Mouse (Mus musculus) cerebellum, adult 9-11 months (tissue): ENCODE data around the gene Taf5l.
"Not testable (repeated sequence)": the region's sequence is repeated elsewhere in the genome, so short reads cannot be mapped to it uniquely, and the experiment has no call there.

Source experiments
- DNase-seq: peaks from one replicate; pipeline ENCODE4 v3.0.0; 2022

Taf5l gene

DNA sequence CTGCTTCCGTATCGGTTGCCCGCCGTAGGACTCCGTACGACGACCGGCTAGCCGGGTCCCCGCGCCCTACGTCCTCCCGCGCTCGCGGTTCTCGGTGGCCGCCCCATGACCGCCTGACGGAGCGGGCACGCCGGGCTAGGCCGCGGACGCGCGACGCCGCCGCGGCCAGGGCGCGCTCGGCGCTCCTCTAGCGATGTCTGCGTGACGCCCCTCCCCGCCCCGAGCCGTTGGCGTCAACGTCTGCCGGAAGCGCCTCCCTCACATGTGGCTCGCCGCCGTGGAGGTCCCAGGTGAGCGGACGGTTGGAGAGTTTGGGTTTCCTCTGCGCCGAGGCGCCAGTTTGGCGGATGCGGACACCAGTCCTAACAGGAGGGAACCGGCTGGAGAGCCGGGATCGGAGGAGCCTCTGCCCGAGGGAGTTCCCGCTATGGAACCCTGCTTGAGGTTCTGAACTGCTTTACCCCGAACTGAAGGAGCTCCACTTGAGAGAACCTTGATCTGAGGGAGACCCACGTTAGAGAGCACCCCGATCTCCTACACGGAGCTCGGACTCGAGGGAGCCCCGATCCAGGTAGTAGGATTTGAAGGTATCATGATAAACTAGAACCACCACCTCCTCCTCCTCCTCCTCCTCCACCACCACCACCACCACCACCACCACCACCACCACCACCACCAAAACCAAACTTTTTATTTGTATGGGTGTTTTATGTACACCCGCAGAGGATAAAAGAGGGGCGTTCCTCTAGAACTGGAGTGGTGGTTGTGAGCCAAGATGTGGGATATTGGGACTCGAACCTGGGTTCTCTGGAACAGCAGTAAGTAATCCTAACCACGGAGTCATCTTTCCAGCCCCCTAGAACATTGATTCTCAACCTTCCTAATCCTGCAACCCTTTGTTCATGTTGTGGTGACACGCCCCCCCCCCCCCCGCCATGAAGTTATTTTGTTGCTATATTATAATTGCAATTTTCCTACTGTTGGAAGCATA, at the start of gene Taf5l, which contains the start of gene Urb2:
Gene Taf5l, minus strand, starts transcription at position 161 of the 991 bp plus-strand sequence.
Gene Urb2, plus strand, starts transcription at position 272 of the 991 bp plus-strand sequence.
- DNase-seq = peak; percentile 93

GRCm38 (mm10) chr8:124070363-124071324, 49.4 kb upstream of the Taf5l start:
- DNase-seq = no peak

GRCm38 (mm10) chr8:124067059-124067750, 46.0 kb upstream of the Taf5l start:
- no peak for DNase-seq

GRCm38 (mm10) chr8:124066325-124067058, 45.3 kb upstream of the Taf5l start:
- DNase-seq = no peak

GRCm38 (mm10) chr8:124056832-124057655, 35.8 kb upstream of the Taf5l start:
- no peak for DNase-seq

GRCm38 (mm10) chr8:124052568-124052967, 31.4 kb upstream of the Taf5l start:
- no peak for DNase-seq

DNA sequence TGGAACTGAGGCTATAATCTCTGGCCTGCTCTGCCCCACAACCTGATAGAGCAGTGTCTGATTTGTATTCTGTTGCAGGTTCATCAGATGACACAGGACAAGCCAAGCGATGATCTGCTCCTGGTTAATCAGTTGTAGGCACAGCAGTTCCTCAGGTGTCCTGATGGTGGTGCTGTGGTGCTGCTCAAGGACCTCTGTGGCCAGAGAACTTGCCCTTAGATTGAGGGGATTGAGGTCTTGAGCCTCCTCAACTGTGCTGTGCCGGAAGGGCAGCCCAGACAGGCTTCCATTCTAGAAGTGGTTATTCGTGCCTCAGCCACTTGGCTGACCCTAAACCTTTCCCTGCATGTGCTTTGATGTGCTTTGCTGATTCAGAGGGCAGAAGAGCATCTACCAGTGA, 30.9 kb upstream of the Taf5l start:
- DNase-seq = peak; percentile 57

GRCm38 (mm10) chr8:124045856-124046255, 24.7 kb upstream of the Taf5l start:
- no peak for DNase-seq

DNA sequence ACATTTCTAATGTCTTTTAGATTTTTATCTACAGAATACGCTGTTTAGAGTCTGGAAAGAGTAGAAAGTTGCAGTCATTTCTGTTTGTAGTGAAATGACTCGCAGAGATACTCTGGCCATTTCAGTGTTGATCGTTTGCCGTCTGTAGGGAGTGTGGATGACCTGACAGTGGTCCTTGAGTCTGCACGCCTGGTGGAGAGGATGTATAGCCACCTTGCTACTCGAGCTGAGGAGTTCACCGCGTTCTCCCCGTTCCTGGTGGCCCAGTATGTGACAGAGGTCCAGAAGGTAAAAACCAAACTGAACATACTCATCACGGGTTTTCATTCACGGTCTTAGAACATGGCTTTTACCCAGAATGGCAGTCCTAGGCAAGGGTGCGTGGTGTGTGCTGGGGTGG, 23.7 kb upstream of the Taf5l start:
- DNase-seq = no peak

DNA sequence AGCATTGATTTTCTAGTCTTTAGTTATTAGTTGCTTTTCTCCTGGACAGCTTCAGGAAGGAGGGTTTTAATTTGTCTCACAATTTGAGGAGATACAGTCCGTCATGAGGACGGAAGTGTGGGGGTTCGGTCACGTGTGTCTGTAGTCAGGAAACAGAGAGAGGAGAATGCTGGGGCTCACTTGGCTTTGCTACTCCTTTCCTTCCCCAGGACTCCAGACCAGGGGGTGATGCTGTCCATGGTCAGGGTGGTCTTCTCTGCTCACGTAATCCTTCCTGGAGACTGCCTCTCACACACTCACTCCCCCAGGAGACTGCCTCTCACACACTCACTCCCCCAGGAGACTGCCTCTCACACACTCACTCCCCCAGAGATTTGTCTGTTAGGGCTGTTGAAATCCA, 23.2 kb upstream of the Taf5l start:
- DNase-seq = no peak

DNA sequence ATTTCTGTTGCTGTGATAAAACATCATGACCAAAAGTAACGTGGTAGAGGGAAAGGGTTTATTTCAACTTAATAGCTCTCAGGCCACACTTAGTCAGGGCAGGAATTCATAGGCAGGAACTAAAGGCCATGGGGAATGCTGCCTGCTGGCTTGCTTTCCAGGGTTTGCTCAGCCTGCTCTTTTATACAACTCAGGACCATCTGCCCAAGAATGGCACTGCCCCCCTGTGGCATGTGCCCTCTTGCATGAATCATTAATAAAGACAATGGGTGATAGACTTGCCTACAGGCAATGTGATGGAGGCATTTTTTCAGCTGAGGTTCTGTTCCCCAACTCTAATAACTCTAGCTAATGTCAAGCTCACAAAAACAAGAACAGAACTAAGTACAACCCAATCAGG, 21.0 kb upstream of the Taf5l start:
- no peak for DNase-seq

DNA sequence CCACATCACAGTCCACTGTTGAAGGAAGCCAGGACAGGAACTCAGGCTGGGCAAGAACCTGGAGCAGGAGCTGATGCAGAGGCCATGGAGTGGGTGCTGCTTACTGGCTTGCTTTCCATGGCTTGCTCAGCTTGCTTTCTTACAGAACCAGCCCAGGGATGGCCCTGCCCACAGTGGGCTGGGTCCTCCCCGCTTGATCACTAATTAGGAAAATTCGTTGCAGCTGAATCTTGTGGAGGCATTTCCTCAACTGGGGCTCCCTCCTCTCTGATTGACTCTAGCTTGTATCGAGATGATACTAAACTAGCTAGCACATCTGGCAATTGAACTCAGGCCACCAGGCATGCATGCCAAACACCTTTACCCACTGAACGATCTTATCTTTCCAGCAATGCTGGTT, 18.2 kb upstream of the Taf5l start:
- no peak for DNase-seq

DNA sequence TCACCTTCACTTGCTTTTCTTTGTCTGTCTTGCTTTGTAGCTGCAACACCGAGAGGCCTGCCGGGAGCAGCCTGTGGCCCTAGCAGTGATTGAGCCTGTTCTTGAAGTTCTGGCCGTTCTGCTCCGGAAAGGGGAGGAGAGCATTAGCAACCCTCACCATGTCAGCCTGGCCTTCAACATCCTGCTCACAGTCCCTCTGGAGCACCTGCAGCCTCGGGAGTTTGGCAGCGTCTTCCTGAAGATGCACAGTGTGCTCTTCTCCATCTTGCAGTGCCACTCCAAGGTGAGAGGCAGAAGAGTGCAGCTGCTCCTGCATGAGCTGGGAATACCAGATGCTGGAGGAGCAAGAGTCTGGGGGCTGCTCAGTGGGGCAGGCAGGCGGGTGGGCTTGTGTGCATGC, 16.9 kb upstream of the Taf5l start:
- DNase-seq = no peak

- no peak for DNase-seq
Observed at GRCm38 (mm10) chr8:124033400-124033799, 12.2 kb upstream of the Taf5l start.

DNA sequence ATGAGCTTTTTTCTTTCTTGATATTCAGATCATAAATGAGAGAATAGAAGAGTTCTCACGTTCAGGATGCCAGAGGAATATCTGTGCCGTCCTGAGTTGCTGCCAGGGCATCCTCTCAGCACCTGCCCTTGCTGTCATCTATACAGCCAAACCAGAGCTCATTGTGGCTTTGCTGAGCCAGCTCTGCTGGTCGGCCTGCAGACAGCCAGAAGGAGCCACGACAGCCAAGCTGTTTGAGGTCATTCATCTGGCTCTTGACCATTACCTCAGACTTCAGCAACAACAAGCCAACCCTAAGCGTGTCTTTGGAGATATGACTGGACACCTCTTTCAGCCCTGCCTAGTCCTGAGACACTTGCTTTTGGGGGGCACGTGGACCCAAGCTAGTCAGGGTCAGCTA, 6.6 kb upstream of the Taf5l start:
- DNase-seq = peak; percentile 77

GRCm38 (mm10) chr8:124026265-124026664, 5.1 kb upstream of the Taf5l start:
- not testable (repeated sequence) for DNase-seq

GRCm38 (mm10) chr8:124020439-124021236, 559 bp downstream of the Taf5l start:
- DNase-seq = peak; percentile 60

DNA sequence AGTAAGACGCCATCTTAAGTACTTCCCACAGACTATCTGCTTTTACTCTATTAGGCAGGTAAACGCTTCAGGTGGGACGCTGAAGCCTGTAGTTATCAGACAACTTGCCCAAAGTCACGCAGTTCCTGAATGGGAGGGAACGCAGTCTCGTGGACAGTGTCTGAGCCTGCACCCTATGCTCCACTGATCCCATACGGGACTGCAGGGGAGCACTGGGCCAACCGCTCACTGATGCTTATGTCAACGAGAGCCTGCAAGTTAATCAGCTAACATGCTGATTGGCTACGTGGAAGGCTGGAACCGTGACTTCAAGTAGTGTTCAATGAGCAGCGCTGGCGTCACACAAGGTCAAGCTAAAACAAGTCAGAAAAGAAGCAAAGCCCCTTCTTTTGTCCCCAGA, 1.4 kb downstream of the Taf5l start:
- DNase-seq = peak; percentile 23

GRCm38 (mm10) chr8:124014751-124015150, 6.4 kb downstream of the Taf5l start:
- no peak for DNase-seq

DNA sequence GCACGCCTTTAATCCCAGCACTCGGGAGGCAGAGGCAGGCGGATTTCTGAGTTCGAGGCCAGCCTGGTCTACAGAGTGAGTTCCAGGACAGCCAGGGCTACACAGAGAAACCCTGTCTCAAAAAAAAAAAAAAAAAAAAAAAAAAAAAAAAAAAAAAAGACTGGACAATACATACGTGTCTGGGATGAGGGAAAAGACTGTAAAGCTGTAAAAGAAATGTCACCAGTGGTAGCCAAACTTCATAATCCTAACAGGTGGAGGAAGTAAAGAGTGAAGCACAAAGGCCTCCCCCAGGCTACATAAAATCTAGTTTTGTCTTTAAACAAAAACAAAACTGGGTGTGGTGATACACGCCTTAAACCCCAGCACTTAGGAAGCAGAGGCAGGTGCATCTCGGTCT, 6.9 kb downstream of the Taf5l start:
- not testable (repeated sequence) for DNase-seq
